Mouse (Mus musculus): Measurements from ENCODE around the gene Igfbpl1. TPM values are rescaled to one million over a fixed set of nuclear protein-coding genes. Genes with fewer than 3 reads are reported as not detected.
A peak's percentile ranks its signal among the peaks of the same experiment; 100 is the strongest.

Gene Igfbpl1
- total RNA-seq, 2 experiments from 2014 or later, result 0.92 to 3.3 TPM

GRCm38 (mm10) chr4:45824049-45824760, 2.5 kb downstream of the Igfbpl1 start:
- intact Hi-C loops (cut with DNase I), result no loop called here
- DNase-seq (ENCODE audit: low spot score in 2 of 2), result no peak

GRCm38 (mm10) chr4:45822781-45823575, 3.7 kb downstream of the Igfbpl1 start:
- intact Hi-C loops (cut with DNase I), result no loop called here
- no peak for DNase-seq (ENCODE audit: low spot score in 2 of 2)

GRCm38 (mm10) chr4:45821995-45822394, 4.7 kb downstream of the Igfbpl1 start:
- intact Hi-C loops (cut with DNase I), result no loop called here
- no peak for DNase-seq (ENCODE audit: low spot score in 2 of 2)

- peak; percentile 77 to 78 for DNase-seq (ENCODE audit: low spot score in 2 of 2)
- intact Hi-C loops (cut with DNase I), result no loop called here
Observed at GRCm38 (mm10) chr4:45820074-45820830, 6.5 kb downstream of the Igfbpl1 start.

DNA sequence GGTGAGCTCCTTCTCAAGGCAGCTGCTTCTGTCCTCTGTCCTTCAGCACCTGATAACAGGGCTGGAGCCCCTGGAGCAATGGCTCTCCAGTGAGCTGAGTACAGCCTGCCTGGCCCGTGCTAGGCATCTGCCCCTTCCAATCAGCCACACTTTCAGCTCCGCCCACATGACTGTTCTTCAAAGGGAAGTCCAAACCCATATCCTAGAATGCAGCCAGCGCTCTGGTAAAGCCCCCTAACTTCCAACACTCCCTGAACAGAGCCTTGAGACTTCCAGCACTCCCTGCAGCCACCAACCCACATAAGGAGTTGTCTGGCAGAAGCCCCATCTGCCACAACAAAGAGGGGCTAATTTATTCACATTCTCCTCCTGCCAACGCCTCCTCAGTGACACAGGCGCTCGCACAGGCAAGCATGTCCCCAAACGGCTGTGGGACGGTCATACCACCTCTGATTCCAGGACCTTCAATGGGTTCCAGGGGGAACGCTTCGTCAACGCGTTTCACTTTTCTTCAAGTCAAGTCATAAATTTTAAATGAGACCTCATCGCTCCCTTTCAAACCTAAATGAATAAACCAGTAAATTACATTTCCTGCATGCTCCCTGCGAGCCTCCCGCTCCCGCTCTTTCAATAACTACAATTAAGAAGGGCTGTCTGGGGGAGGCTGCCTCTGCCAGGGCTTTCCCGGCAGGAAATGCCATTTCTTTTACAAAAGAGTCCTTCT, 7.4 kb downstream of the Igfbpl1 start:
- intact Hi-C loops (cut with DNase I), result loop anchor here (5.0 kb wide), 1 partner anchor 38 kb away; no protein-coding TSS in a partner anchor
- peak; percentile 45 to 54 for DNase-seq (ENCODE audit: low spot score in 2 of 2)

- no peak for DNase-seq (ENCODE audit: low spot score in 2 of 2)
- intact Hi-C loops (cut with DNase I), result loop anchor here (5.0 kb wide), 1 partner anchor 38 kb away; no protein-coding TSS in a partner anchor
Observed at GRCm38 (mm10) chr4:45818814-45819207, 7.9 kb downstream of the Igfbpl1 start.

DNA sequence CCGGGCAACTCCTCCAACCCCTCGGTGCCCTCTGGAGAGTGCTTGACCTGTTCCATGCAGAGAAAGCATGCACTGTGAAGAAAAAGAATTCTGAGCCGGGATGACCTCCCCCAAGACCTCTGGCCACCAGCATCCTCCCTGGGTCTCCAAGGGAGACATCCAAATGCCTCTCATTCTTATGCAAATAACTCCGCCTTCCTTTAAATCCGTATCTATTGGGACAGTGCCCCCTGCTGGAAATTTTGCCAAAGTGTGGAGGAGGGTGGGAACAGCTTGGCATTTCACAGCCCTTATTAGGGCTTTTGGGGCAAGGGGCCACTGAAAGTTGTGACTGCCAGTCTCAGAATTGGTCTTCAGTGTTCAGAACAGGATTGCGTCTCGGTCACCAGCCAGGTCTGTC, 11.2 kb downstream of the Igfbpl1 start:
- DNase-seq (ENCODE audit: low spot score in 2 of 2), result peak; percentile 45 to 62
- intact Hi-C loops (cut with DNase I), result loop anchor here (5.0 kb wide), 1 partner anchor 42 kb away; no protein-coding TSS in a partner anchor

GRCm38 (mm10) chr4:45811250-45811649, 15.5 kb downstream of the Igfbpl1 start:
- intact Hi-C loops (cut with DNase I), result no loop called here
- DNase-seq (ENCODE audit: low spot score in 2 of 2), result no peak

GRCm38 (mm10) chr4:45808034-45808433, 18.7 kb downstream of the Igfbpl1 start:
- intact Hi-C loops (cut with DNase I), result no loop called here
- no peak for DNase-seq (ENCODE audit: low spot score in 2 of 2)

GRCm38 (mm10) chr4:45802900-45803299, 23.8 kb downstream of the Igfbpl1 start:
- intact Hi-C loops (cut with DNase I), result no loop called here
- no peak for DNase-seq (ENCODE audit: low spot score in 2 of 2)

DNA sequence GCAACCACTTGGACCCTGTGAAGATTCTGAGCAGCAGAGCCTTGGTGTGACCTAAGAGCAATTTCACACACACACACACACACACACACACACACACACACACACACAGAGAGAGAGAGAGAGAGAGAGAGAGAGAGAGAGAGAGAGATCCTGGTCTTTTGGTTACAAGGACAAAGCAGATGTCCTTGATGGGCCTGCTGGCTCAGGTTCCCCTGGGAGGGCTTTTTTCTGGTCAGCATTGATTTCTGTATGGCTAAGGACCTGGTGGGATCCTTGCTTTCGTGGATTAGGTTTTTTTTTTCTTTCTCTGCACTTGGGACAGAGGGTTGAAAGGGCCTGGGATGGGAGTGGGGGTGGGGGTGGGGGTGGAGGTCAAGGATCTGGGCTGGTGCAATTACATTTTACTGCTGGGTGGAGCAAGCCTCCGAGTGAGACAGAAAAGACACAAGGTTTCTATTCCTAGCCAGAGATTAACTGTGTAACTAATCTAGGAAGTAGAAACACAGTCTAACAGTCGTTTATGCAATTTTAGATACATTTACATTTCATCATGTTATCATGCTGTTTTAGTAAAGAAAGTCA, 26.7 kb downstream of the Igfbpl1 start:
- DNase-seq (ENCODE audit: low spot score in 2 of 2), result no peak

DNA sequence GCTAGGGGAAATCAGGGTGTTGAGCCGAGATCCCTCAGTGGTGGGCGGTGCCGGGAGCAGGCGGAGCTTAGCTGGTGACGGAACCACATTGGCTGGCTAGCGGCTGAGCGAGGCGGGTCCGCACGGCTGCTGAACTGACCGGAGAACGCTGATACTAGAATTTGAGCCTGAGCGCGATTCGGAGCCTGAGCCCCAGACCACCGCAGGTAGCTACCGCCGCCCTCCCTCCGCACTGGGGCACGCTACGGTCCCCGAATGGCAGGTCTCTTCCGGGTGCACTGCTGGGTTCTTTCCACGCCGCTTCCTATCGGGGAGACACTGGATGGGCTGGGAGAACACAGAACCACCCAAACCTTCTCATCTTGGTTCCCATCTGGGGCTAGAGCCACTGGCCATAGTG, 27.8 kb downstream of the Igfbpl1 start, which contains the start of gene Aldh1b1:
TSS of gene Aldh1b1 (plus strand) at position 59 of the 400 bp plus-strand sequence.
- DNase-seq (ENCODE audit: low spot score in 2 of 2), result peak; percentile 33 to 77
- intact Hi-C loops (cut with DNase I), result no loop called here

More for the DNA sequence above, 26.7 kb downstream of the Igfbpl1 start:
- intact Hi-C loops (cut with DNase I), result no loop called here

- intact Hi-C loops (cut with DNase I), result no loop called here
- DNase-seq (ENCODE audit: low spot score in 2 of 2), result no peak
Observed at GRCm38 (mm10) chr4:45796760-45797159, 30.0 kb downstream of the Igfbpl1 start.

DNA sequence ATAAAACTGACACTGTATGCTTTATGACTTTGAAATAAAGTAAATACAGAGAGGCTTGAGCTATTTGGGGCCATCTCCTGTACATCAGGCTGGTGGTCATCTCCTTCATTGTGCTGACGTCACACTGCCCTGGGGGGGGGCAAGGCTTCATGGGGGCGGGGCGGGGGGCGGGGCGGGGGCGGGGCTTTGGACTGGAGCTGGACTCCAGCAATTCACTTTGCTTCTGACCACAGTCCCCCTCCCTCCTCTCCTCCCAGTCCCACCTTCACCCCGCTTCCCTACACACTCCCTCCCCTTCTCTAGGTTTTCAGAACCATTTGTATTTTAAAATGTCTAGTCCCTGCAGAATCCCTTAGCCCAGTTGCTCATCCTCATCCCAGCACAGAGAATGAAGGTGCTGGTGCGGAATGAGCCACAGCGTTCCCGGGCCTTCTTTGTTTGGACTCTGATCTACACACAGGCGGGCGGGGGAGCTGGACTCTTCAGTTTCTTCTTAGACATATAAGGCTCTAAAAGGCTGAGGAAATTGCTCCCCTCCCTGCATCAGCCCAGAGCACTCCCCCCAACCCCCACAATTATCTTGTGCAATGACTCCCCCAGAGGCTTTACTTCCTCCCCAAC, 31.4 kb downstream of the Igfbpl1 start:
- intact Hi-C loops (cut with DNase I), result no loop called here
- no peak for DNase-seq (ENCODE audit: low spot score in 2 of 2)

GRCm38 (mm10) chr4:45790018-45790417, 36.7 kb downstream of the Igfbpl1 start:
- DNase-seq (ENCODE audit: low spot score in 2 of 2), result no peak
- intact Hi-C loops (cut with DNase I), result no loop called here

GRCm38 (mm10) chr4:45789263-45789958, 37.3 kb downstream of the Igfbpl1 start:
- peak; percentile 61 to 73 for DNase-seq (ENCODE audit: low spot score in 2 of 2)
- intact Hi-C loops (cut with DNase I), result loop anchor here (10.0 kb wide), 1 partner anchor 65 kb away; no protein-coding TSS in a partner anchor

GRCm38 (mm10) chr4:45788446-45789081, 38.2 kb downstream of the Igfbpl1 start:
- intact Hi-C loops (cut with DNase I), result loop anchor here (10.0 kb wide), 1 partner anchor 66 kb away; no protein-coding TSS in a partner anchor
- DNase-seq (ENCODE audit: low spot score in 2 of 2), result no peak

All from left cerebral cortex, postnatal 14 days (tissue).